Mouse (Mus musculus): ENCODE results near the gene Dpp8. TPM values are rescaled to one million over a fixed set of nuclear protein-coding genes. Genes with fewer than 3 reads are reported as not detected.
A peak's percentile ranks its signal among the peaks of the same experiment; 100 is the strongest.

The Dpp8 gene
- total and polyA plus RNA-seq, 3 experiments = 51.8 to 62.1 TPM; not detected in 1

GRCm38 (mm10) chr9:65021887-65022579, 10.2 kb upstream of the Dpp8 start:
- no peaks in the 10 kb centered on the region for H3K27me3 ChIP-seq (ENCODE audit: control insufficient read depth in 1 of 2, insufficient read depth in 2 of 2, low read length in 2 of 2)
- H3K4me3 ChIP-seq (ENCODE audit: control insufficient read depth in 1 of 2, insufficient read depth in 1 of 2, low read depth in 2 of 2, low read length in 2 of 2) = peak overlapping the region; percentile 73 to 91
- H3K79me2 ChIP-seq (ENCODE audit: control insufficient read depth, insufficient read depth, low read length, poor library complexity) = peaks cover 33% of the 10 kb centered on the region
- H3K27ac ChIP-seq (ENCODE audit: control insufficient read depth, low read depth, low read length) = peak overlapping the region; percentile 92
- no peaks in the 10 kb centered on the region for H3K9me3 ChIP-seq (replicated peaks; ENCODE audit: insufficient read depth, low read length)
- DNase-seq (ENCODE audit: low read depth, low spot score) = no peak
- peaks cover 26 to 29% of the 10 kb centered on the region in 2 experiments for H3K4me1 ChIP-seq (ENCODE audit: control insufficient read depth in 1 of 2, insufficient read depth in 2 of 2, low read length in 2 of 2)
- TF ChIP-seq JUND (IDR thresholded peaks at IDR 0.05; ENCODE audit: low read depth, low read length) = no peak
- TF ChIP-seq ELF1 (IDR thresholded peaks at IDR 0.05; ENCODE audit: low read depth, low read length) = peak; percentile 22; the same call in 1 of the 2 replicates
- peak; percentile 64; the same call in 1 of the 2 replicates for TF ChIP-seq ZNF384 (IDR thresholded peaks at IDR 0.05; ENCODE audit: low read depth, low read length)
- peak overlapping the region; percentile 77 for H3K9ac ChIP-seq (ENCODE audit: control insufficient read depth, low read depth, low read length, poor library complexity, severe bottlenecking)
- peaks cover 0 to 39% of the 10 kb centered on the region in 2 experiments; a peak in 2 of 4 replicates for H3K36me3 ChIP-seq (ENCODE audit: control insufficient read depth in 1 of 2, insufficient read depth in 2 of 2, low read length in 2 of 2)

DNA sequence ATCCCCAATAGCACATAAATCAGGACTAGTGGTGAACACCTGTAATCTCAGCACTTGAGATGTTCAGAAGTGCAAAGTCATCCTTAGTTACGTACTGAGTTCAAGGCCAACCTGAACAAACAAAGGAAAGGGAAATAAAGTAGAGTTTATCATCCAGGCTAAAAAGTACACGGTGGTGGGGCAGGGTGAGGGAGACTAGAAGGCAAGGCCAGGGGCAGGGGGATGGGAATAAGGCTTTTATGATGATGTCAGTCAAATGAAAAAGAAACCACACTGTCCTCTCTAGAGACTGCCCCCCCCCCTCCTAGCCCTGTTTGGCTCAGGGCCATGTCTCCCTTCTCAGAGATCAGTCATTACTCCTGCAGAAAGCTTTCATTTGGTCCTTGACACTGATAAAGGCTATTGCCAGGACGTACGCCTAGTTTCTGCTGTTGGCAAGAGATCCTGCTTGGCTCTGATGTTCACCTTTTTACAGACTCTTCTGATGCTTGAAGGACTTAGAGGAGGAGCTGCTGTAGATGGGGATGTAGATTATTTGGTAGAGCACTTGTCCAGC, 9.6 kb upstream of the Dpp8 start:
- Histone ChIP-seq H3K79me2 (ENCODE audit: control insufficient read depth, insufficient read depth, low read length, poor library complexity) (peaks cover 30% of the 10 kb centered on the region), H3K9me3 (replicated peaks; ENCODE audit: insufficient read depth, low read length) (no peaks in the 10 kb centered on the region), H3K27ac (ENCODE audit: control insufficient read depth, low read depth, low read length) (no peak overlapping the region; the same call in 1 of the 2 replicates), H3K27me3 (ENCODE audit: control insufficient read depth in 1 of 2, insufficient read depth in 2 of 2, low read length in 2 of 2) (no peaks in the 10 kb centered on the region), H3K4me3 (ENCODE audit: control insufficient read depth in 1 of 2, insufficient read depth in 1 of 2, low read depth in 2 of 2, low read length in 2 of 2) (no peak overlapping the region; a peak in 1 of 4 replicates), H3K4me1 (ENCODE audit: control insufficient read depth in 1 of 2, insufficient read depth in 2 of 2, low read length in 2 of 2) (peaks cover 26 to 28% of the 10 kb centered on the region in 2 experiments), H3K36me3 (ENCODE audit: control insufficient read depth in 1 of 2, insufficient read depth in 2 of 2, low read length in 2 of 2) (peaks cover 0 to 37% of the 10 kb centered on the region in 2 experiments; a peak in 2 of 4 replicates), H3K9ac (ENCODE audit: control insufficient read depth, low read depth, low read length, poor library complexity, severe bottlenecking) (no peak overlapping the region)
- TF ChIP-seq ETS1 (IDR thresholded peaks at IDR 0.05; ENCODE audit: low read depth, low read length) = 0 out of 2 replicates have a peak, but pooled peaks have one; percentile 12
- TF ChIP-seq JUND (IDR thresholded peaks at IDR 0.05; ENCODE audit: low read depth, low read length) = no peak
- DNase-seq (ENCODE audit: low read depth, low spot score) = peak; percentile 51

DNA sequence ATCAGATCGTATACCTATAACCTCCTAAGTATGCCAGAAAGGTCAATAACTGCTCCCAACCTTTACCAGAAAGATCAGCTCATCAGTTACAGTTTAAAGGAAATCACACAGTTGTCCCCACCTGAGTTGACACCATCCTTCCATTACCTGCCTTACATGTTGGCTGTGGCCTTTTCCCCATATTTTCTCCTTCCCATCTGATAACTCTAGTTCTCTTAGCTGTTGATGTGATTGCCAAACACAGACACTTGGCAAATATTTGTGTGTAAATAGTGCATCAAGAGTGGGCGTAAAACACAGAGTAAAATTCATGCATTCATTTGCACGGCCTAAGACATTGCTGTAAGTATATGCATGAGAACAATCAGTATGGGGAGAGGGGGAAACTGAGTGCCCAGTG, 8.8 kb upstream of the Dpp8 start:
- H3K36me3 ChIP-seq (ENCODE audit: control insufficient read depth in 1 of 2, insufficient read depth in 2 of 2, low read length in 2 of 2) = peaks cover 0 to 30% of the 10 kb centered on the region in 2 experiments; a peak in 2 of 4 replicates
- H3K27me3 ChIP-seq (ENCODE audit: control insufficient read depth in 1 of 2, insufficient read depth in 2 of 2, low read length in 2 of 2) = no peaks in the 10 kb centered on the region
- TF ChIP-seq ZC3H11A (IDR thresholded peaks at IDR 0.05; ENCODE audit: low read depth, low read length) = no peak
- no peak for TF ChIP-seq NELFE (IDR thresholded peaks at IDR 0.05; ENCODE audit: low read depth, low read length)
- TF ChIP-seq JUND (IDR thresholded peaks at IDR 0.05; ENCODE audit: low read depth, low read length) = no peak
- TF ChIP-seq RCOR1 (IDR thresholded peaks at IDR 0.05; ENCODE audit: low read depth, low read length) = no peak
- TF ChIP-seq MYC (IDR thresholded peaks at IDR 0.05; ENCODE audit: low read depth, low read length) = no peak
- no peak for TF ChIP-seq GATA1 (IDR thresholded peaks at IDR 0.05; ENCODE audit: low read depth, low read length)
- no peak for TF ChIP-seq POLR2AphosphoS2 (IDR thresholded peaks at IDR 0.05; ENCODE audit: low read length)
- no peak for TF ChIP-seq ETS1 (IDR thresholded peaks at IDR 0.05; ENCODE audit: low read depth, low read length)
- TF ChIP-seq EP300 (IDR thresholded peaks at IDR 0.05; ENCODE audit: low read depth in 1 of 2, low read length in 2 of 2) = no peak
- TF ChIP-seq MAZ (IDR thresholded peaks at IDR 0.05; ENCODE audit: low read depth, low read length) = no peak
- TF ChIP-seq MYB (IDR thresholded peaks at IDR 0.05; ENCODE audit: low read depth, low read length) = no peak
- TF ChIP-seq POLR2A (IDR thresholded peaks at IDR 0.05; ENCODE audit: control insufficient read depth in 1 of 2, insufficient read depth in 1 of 2, low read depth in 1 of 2, low read length in 2 of 2, poor library complexity in 1 of 2) = no peak
- no peak overlapping the region for H3K27ac ChIP-seq (ENCODE audit: control insufficient read depth, low read depth, low read length)
- H3K9ac ChIP-seq (ENCODE audit: control insufficient read depth, low read depth, low read length, poor library complexity, severe bottlenecking) = no peak overlapping the region
- peaks cover 23% of the 10 kb centered on the region for H3K79me2 ChIP-seq (ENCODE audit: control insufficient read depth, insufficient read depth, low read length, poor library complexity)
- DNase-seq (ENCODE audit: low read depth, low spot score) = no peak
- peaks cover 22% of the 10 kb centered on the region in 2 experiments for H3K4me1 ChIP-seq (ENCODE audit: control insufficient read depth in 1 of 2, insufficient read depth in 2 of 2, low read length in 2 of 2)
- H3K9me3 ChIP-seq (replicated peaks; ENCODE audit: insufficient read depth, low read length) = no peaks in the 10 kb centered on the region
- H3K4me3 ChIP-seq (ENCODE audit: control insufficient read depth in 1 of 2, insufficient read depth in 1 of 2, low read depth in 2 of 2, low read length in 2 of 2) = no peak overlapping the region

Data from MEL (cell line).